Mouse (Mus musculus) neural tube, embryonic 14.5 days (tissue): Measurements from ENCODE around the gene Rag1. TPM values are rescaled to one million over a fixed set of nuclear protein-coding genes. Genes with fewer than 3 reads are reported as not detected.

Experiments used
- polyA plus RNA-seq: library from polyadenylated mRNA; unstranded; fragments of >200 nt; fragmentation: Nextera tagmentation; extraction: Ambion mirVana; gene quantifications from 2 replicates; pipeline ENCODE4 v1.2.1, GENCODE M21; 2014

The Rag1 gene
- polyA plus RNA-seq, 1 experiment from 2014 or later = 0.05 TPM

Other genes with a start within 250 kb of the Rag1 start
- not detected in 2 replicates for gene Rag2, start 24.8 kb downstream of the Rag1 start, polyA plus RNA-seq
- gene B230118H07Rik, start within 50 bp of the Rag1 start, polyA plus RNA-seq = 49.2 and 54.0 TPM in 2 replicates
- 6.4 and 9.3 TPM in 2 replicates for gene Traf6, start 28.9 kb upstream of the Rag1 start, polyA plus RNA-seq
- gene Prr5l, start 233.5 kb upstream of the Rag1 start, polyA plus RNA-seq = 5.6 and 6.6 TPM in 2 replicates
- gene Commd9, start 236.7 kb upstream of the Rag1 start, polyA plus RNA-seq = 95.0 and 104 TPM in 2 replicates